Mouse (Mus musculus): Measurements from ENCODE around the gene Dram1. TPM values are rescaled to one million over a fixed set of nuclear protein-coding genes. Genes with fewer than 3 reads are reported as not detected.
A peak's percentile ranks its signal among the peaks of the same experiment; 100 is the strongest.

Dram1 gene
- total and polyA plus RNA-seq, 3 experiments, result 0.04 TPM; not detected in 2

DNA sequence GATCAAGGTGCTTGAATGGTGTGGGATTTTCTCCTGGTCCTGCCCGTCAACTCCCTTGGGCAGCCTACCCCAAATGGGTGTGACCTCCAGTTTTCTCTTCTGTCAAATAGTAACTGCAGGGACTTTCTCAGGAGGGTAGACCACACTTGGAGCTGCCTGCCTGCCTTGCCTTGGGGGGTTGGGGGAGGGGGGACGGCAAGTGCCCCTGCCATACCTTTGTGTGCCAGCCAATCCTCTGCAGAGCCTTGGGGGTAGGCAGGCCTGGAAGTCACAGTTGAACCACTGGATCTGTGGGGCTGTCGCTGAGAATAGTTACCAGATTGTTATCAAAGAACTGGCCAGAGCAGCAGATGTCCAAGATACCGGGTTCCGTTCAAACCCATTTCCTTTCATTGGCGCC is 7.4 kb upstream of the Dram1 start (continued):
- no peak for TF ChIP-seq BHLHE40 (IDR thresholded peaks at IDR 0.05; ENCODE audit: low read depth, low read length)

DNA sequence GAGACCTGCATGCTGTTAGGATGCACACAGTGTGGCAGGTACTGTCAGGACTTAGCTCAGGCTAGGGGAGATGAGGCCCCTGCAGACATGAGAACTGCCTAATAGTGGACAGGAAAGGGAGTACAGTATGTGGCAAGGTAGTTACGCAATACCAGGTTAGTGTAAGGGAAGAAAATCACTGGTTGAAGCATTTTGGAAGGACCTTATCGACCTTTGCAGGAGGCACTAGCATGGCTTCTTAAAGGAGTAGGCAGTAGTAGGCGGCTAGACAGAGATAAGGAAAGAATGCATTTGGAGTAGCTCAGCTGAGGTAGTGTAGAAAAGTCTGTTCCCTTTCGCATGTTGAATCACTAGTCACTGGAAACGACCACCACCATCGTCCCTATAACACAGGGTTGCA is 6.9 kb upstream of the Dram1 start:
- Histone ChIP-seq H3K4me3 (replicated peaks in 1 of 3; ENCODE audit: low read depth in 2 of 3, low read length in 2 of 3, poor library complexity in 1 of 3) (no peak overlapping the region), H3K9ac (ENCODE audit: insufficient read depth, low read depth) (no peak overlapping the region), H3K27ac (ENCODE audit: insufficient read depth, low read depth) (no peak overlapping the region), H3K27me3 (replicated peaks) (no peaks in the 10 kb centered on the region), H3K36me3 (replicated peaks in 1 of 2; ENCODE audit: control insufficient read depth in 1 of 2, insufficient read depth in 1 of 2, low read length in 1 of 2) (no peaks in the 10 kb centered on the region), H3K4me2 (ENCODE audit: insufficient read depth, low read depth, poor library complexity, severe bottlenecking) (0 out of 2 replicates have a peak overlapping the region, but pooled peaks have one; percentile 65), H3K79me2 (replicated peaks; ENCODE audit: control insufficient read depth, extremely low read depth, insufficient read depth, poor library complexity, severe bottlenecking) (peaks cover 50% of the 10 kb centered on the region), H3K9me3 (replicated peaks; ENCODE audit: low read length) (no peaks in the 10 kb centered on the region), H3K4me1 (ENCODE audit: control insufficient read depth in 1 of 2, insufficient read depth in 2 of 2) (peaks cover 29 to 73% of the 10 kb centered on the region in 2 experiments)
- no peak for DNase-seq (ENCODE audit: extremely low read depth)
- dilution Hi-C loops (cut with MboI; ENCODE audit: extremely low pct_ligation_motif_present, extremely low pct_unique_long_range_greater_than_20kb, low sequenced_read_pairs), result no loop called here
- in situ Hi-C loops (cut with MboI; ENCODE audit: low pct_ligation_motif_present, low pct_unique_long_range_greater_than_20kb, low sequenced_read_pairs), result no loop called here
- TF ChIP-seq KAT2A (IDR thresholded peaks at IDR 0.05; ENCODE audit: insufficient replicate concordance, low read length), result no peak
- no peak for TF ChIP-seq PAX5 (IDR thresholded peaks at IDR 0.05; ENCODE audit: low read length)
- TF ChIP-seq ZNF384 (IDR thresholded peaks at IDR 0.05; ENCODE audit: low read depth, low read length), result no peak
- peak; percentile 48; the same call in 1 of the 2 replicates for TF ChIP-seq ZKSCAN1 (IDR thresholded peaks at IDR 0.05; ENCODE audit: borderline replicate concordance, low read depth, low read length)
- no peak for TF ChIP-seq GABPA (IDR thresholded peaks at IDR 0.05; ENCODE audit: insufficient replicate concordance, low read depth, low read length)

DNA sequence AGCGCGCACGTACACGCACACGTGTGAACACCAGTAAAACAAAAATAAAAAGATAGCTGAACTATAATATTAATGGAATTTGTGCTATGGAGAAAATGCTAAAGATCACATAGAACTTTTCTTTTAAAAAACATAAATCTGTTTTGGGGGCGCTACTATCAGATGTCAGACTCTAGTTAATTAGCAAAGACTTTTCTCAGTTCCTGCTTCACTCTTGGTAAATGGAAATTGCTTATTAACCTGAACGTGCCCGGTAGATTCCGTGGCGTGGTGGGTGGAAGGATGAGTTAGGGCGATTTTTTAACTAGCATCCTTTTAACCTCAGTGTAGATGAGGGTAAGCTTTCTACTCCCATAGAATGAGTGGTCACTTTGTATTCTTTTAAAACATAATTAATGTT is 6.4 kb upstream of the Dram1 start:
- peaks cover 29 to 71% of the 10 kb centered on the region in 2 experiments for H3K4me1 ChIP-seq (ENCODE audit: control insufficient read depth in 1 of 2, insufficient read depth in 2 of 2)
- dilution Hi-C loops (cut with MboI; ENCODE audit: extremely low pct_ligation_motif_present, extremely low pct_unique_long_range_greater_than_20kb, low sequenced_read_pairs) (no loop called here), in situ Hi-C loops (cut with MboI; ENCODE audit: low pct_ligation_motif_present, low pct_unique_long_range_greater_than_20kb, low sequenced_read_pairs) (no loop called here)
- H3K36me3 ChIP-seq (replicated peaks in 1 of 2; ENCODE audit: control insufficient read depth in 1 of 2, insufficient read depth in 1 of 2, low read length in 1 of 2), result no peaks in the 10 kb centered on the region
- no peak for DNase-seq (ENCODE audit: extremely low read depth)
- peak overlapping the region; percentile 65; the same call in 1 of the 2 replicates for H3K4me2 ChIP-seq (ENCODE audit: insufficient read depth, low read depth, poor library complexity, severe bottlenecking)
- no peak overlapping the region for H3K27ac ChIP-seq (ENCODE audit: insufficient read depth, low read depth)
- H3K9ac ChIP-seq (ENCODE audit: insufficient read depth, low read depth), result no peak overlapping the region
- TF ChIP-seq MAX (IDR thresholded peaks at IDR 0.05; ENCODE audit: low read length), result 0 out of 2 replicates have a peak, but pooled peaks have one; percentile 16
- no peak for TF ChIP-seq POLR2AphosphoS2 (IDR thresholded peaks at IDR 0.05; ENCODE audit: low read depth, low read length)
- TF ChIP-seq EP300 (IDR thresholded peaks at IDR 0.05; ENCODE audit: low read length), result peak; percentile 72
- peak; percentile 83 for TF ChIP-seq BHLHE40 (IDR thresholded peaks at IDR 0.05; ENCODE audit: low read depth, low read length)
- TF ChIP-seq TBP (conservative IDR thresholded peaks at IDR 0.05; ENCODE audit: low read depth, low read length), result no peak
- TF ChIP-seq GABPA (IDR thresholded peaks at IDR 0.05; ENCODE audit: insufficient replicate concordance, low read depth, low read length), result no peak
- no peak for TF ChIP-seq SIN3A (IDR thresholded peaks at IDR 0.05; ENCODE audit: low read length)
- TF ChIP-seq MYC (IDR thresholded peaks at IDR 0.05; ENCODE audit: low read depth, low read length), result 0 out of 2 replicates have a peak, but pooled peaks have one; percentile 14
- peak; percentile 50; the same call in 1 of the 2 replicates for TF ChIP-seq IRF4 (IDR thresholded peaks at IDR 0.05; ENCODE audit: low read depth, low read length)
- no peak for TF ChIP-seq ZKSCAN1 (IDR thresholded peaks at IDR 0.05; ENCODE audit: borderline replicate concordance, low read depth, low read length)
- TF ChIP-seq ETS1 (conservative IDR thresholded peaks at IDR 0.05; ENCODE audit: low read depth, low read length), result peak; percentile 22; the same call in 1 of the 2 replicates
- no peaks in the 10 kb centered on the region for H3K9me3 ChIP-seq (replicated peaks; ENCODE audit: low read length)
- no peak overlapping the region for H3K4me3 ChIP-seq (replicated peaks in 1 of 3; ENCODE audit: low read depth in 2 of 3, low read length in 2 of 3, poor library complexity in 1 of 3)
- no peaks in the 10 kb centered on the region for H3K27me3 ChIP-seq (replicated peaks)
- H3K79me2 ChIP-seq (replicated peaks; ENCODE audit: control insufficient read depth, extremely low read depth, insufficient read depth, poor library complexity, severe bottlenecking), result peaks cover 53% of the 10 kb centered on the region

Data from CH12.LX (cell line).